Mouse (Mus musculus) neural tube, embryonic 15.5 days (tissue): ENCODE results near the gene Bdh2. TPM values are rescaled to one million over a fixed set of nuclear protein-coding genes. Genes with fewer than 3 reads are reported as not detected.

Source experiments
- ATAC-seq: fragments of 200-750 bp; cut with Nextera tagmentation; 2 replicates; pipeline ENCODE4 v1.8.0; 2017; ENCODE audit warnings: mild to moderate bottlenecking, moderate TSS enrichment, moderate library complexity; ENCODE audit not compliant: low FRiP score
- H3K27ac ChIP-seq: fragments of 300-500 bp; sonication (generic); replicated peaks from 2 replicates; pipeline ENCODE4 v1.5.1; 2015; ENCODE audit warnings: mild to moderate bottlenecking, inconsistent platforms
- H3K27me3 ChIP-seq: fragments of 300-500 bp; sonication (generic); replicated peaks from 2 replicates; pipeline ENCODE4 v1.6.1; 2015; ENCODE audit warnings: inconsistent platforms
- H3K36me3 ChIP-seq: fragments of 300-500 bp; sonication (generic); 2 replicates; pipeline ENCODE4 v1.6.1; 2015; ENCODE audit warnings: inconsistent platforms
- H3K4me1 ChIP-seq: fragments of 300-500 bp; sonication (generic); 2 replicates; pipeline ENCODE4 v1.6.1; 2015; ENCODE audit warnings: inconsistent platforms
- H3K4me2 ChIP-seq: fragments of 300-500 bp; sonication (generic); 2 replicates; pipeline ENCODE4 v1.6.1; 2015; ENCODE audit warnings: inconsistent platforms, mild to moderate bottlenecking, moderate library complexity
- H3K4me3 ChIP-seq: fragments of 300-500 bp; sonication (generic); replicated peaks from 2 replicates; pipeline ENCODE4 v1.5.1; 2015; ENCODE audit warnings: mild to moderate bottlenecking, inconsistent platforms
- H3K9ac ChIP-seq: fragments of 300-500 bp; sonication (generic); replicated peaks from 2 replicates; pipeline ENCODE4 v1.6.1; 2015; ENCODE audit warnings: mild to moderate bottlenecking, inconsistent platforms
- H3K9me3 ChIP-seq: fragments of 300-500 bp; sonication (generic); replicated peaks from 2 replicates; pipeline ENCODE4 v1.6.1; 2016; ENCODE audit warnings: inconsistent platforms
- WGBS: fragments of 180-500 bp; shearing (Covaris S2); methylation state at CpG from one replicate; pipeline ENCODE4 v1.1.7; 2015; ENCODE audit warnings: mixed read lengths; 5-methylcytosine and 5-hydroxymethylcytosine counted together
- polyA plus RNA-seq: library from polyadenylated mRNA; unstranded; fragments of >200 nt; fragmentation: Nextera tagmentation; extraction: Ambion mirVana; gene quantifications from 2 replicates; pipeline ENCODE4 v1.2.1, GENCODE M21; 2015

Bdh2 gene
- polyA plus RNA-seq, 1 experiment from 2014 or later: 4.2 TPM

DNA sequence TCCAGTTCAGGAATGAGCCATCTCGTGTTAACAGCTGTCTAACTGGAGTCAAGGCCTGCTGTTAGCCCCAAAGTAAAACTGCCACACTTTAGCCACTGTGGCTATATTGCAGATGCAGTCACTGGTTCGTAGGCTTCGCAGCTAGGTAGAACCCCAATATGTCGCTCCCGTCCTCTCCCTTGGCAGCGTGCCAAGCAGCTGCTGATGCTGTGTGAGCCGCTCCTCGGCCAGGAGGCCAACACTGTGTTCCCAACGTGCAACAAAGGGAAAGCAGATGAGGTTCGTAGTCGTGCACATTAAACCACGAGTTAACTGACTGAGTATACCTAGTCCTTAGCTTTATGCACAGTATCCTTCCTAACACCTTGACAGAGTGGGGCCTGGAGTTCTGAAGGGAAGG lies 8.4 kb upstream of the Bdh2 start:
- H3K9me3 ChIP-seq: no peaks in the 10 kb centered on the region
- H3K27me3 ChIP-seq: no peaks in the 10 kb centered on the region
- H3K4me2 ChIP-seq: no peak overlapping the region
- no peak overlapping the region for H3K9ac ChIP-seq
- H3K36me3 ChIP-seq: no peaks in the 10 kb centered on the region
- 69% methylated on average over 12 of the region's 12 CpGs for WGBS
- H3K4me1 ChIP-seq: no peaks in the 10 kb centered on the region
- no peak overlapping the region for H3K27ac ChIP-seq
- no peak for ATAC-seq
- no peak overlapping the region for H3K4me3 ChIP-seq

DNA sequence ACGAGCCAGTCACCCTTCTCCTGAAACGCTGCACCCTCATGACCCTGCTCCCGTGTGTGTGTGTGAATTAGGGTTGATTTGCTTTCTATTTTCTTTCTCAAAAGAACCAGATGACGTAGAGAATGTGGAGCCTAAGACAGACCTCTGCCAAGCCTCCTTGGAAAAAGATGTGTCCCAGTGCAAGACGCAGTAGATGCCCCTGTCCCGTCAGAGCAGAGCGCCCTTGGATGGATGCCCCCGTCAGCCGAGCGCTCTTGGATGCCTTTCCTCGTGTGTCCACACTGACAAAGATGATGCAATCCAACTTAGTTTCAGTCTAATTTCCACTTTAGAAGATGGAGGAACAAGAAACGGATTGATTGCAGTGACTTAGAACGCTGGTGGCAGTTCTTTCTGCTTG lies 8.0 kb upstream of the Bdh2 start:
- Histone ChIP-seq H3K4me2 (no peak overlapping the region), H3K27me3 (no peaks in the 10 kb centered on the region), H3K27ac (no peak overlapping the region), H3K9me3 (no peaks in the 10 kb centered on the region), H3K36me3 (no peaks in the 10 kb centered on the region), H3K4me3 (no peak overlapping the region), H3K9ac (no peak overlapping the region), H3K4me1 (no peaks in the 10 kb centered on the region)
- WGBS: 89% methylated on average over 13 of the region's 13 CpGs
- ATAC-seq: no peak

GRCm38 (mm10) chr3:135280160-135280559 lies 861 bp upstream of the Bdh2 start:
- no peak overlapping the region for H3K9ac ChIP-seq
- WGBS: 82% methylated on average over 4 of the region's 4 CpGs
- H3K27me3 ChIP-seq: no peaks in the 10 kb centered on the region
- no peak overlapping the region for H3K4me3 ChIP-seq
- no peak overlapping the region for H3K27ac ChIP-seq
- H3K4me1 ChIP-seq: peaks cover 6% of the 10 kb centered on the region
- ATAC-seq: peak; percentile 18; the same call in 1 of the 2 replicates
- H3K36me3 ChIP-seq: no peaks in the 10 kb centered on the region
- no peak overlapping the region for H3K4me2 ChIP-seq
- no peaks in the 10 kb centered on the region for H3K9me3 ChIP-seq

DNA sequence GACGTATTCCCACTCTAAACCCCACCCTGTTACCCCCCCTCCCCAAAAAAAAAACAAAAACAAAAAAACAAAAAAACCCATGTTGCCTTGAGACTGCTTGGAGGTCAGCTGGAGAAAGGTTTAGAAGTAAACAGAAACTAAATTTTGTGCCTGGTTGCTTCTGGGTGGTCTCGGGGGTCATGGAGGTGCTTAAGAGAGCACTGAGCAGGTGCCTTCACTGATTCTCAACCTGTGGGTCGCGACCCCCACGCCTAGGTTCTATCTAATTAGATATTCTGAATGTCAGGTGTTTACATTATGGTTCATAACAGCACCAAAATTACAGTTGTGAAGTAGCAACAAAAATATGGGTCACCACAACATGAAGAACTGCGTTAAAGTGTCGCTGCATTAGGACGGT lies 680 bp downstream of the Bdh2 start:
- Histone ChIP-seq H3K27ac (no peak overlapping the region), H3K27me3 (no peaks in the 10 kb centered on the region), H3K9ac (no peak overlapping the region), H3K4me3 (no peak overlapping the region), H3K9me3 (no peaks in the 10 kb centered on the region), H3K4me1 (peaks cover 6% of the 10 kb centered on the region), H3K36me3 (no peaks in the 10 kb centered on the region), H3K4me2 (no peak overlapping the region)
- no peak for ATAC-seq
- 84% methylated on average over 8 of the region's 8 CpGs for WGBS

GRCm38 (mm10) chr3:135285256-135285655 lies 4.2 kb downstream of the Bdh2 start:
- Histone ChIP-seq H3K4me3 (no peak overlapping the region), H3K27me3 (no peaks in the 10 kb centered on the region), H3K4me2 (no peak overlapping the region), H3K9ac (no peak overlapping the region), H3K4me1 (peaks cover 6% of the 10 kb centered on the region), H3K36me3 (no peaks in the 10 kb centered on the region), H3K9me3 (no peaks in the 10 kb centered on the region), H3K27ac (no peak overlapping the region)
- 91% methylated on average over 11 of the region's 11 CpGs for WGBS
- no peak for ATAC-seq

DNA sequence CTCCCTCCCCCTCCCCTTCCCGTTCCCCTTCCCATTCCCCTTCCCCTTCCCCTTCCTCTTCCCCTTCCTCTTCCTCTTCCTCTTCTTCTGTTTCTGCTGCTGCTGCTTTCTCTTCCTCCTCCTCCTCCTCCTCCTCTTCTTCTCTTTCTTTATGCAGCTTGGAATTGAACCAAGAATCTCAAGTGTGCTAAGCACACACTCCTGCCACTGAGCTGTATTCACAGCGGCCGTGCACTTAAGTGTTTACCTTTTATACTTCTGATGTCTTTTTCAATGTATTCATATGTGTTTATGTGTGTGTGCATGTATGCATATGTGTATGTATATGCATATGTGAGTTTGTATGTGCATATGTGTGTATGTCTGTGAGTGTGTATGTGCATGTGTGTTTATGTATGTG lies 4.8 kb downstream of the Bdh2 start:
- H3K9ac ChIP-seq: no peak overlapping the region

GRCm38 (mm10) chr3:135288138-135288750 lies 7.2 kb downstream of the Bdh2 start:
- Histone ChIP-seq H3K9me3 (no peaks in the 10 kb centered on the region), H3K36me3 (no peaks in the 10 kb centered on the region), H3K4me3 (no peak overlapping the region), H3K27ac (no peak overlapping the region), H3K4me1 (no peaks in the 10 kb centered on the region), H3K27me3 (no peaks in the 10 kb centered on the region), H3K4me2 (no peak overlapping the region), H3K9ac (no peak overlapping the region)
- 87% methylated on average over 8 of the region's 8 CpGs for WGBS
- no peak for ATAC-seq

More for the DNA sequence above, 4.8 kb downstream of the Bdh2 start:
- Histone ChIP-seq H3K4me3 (no peak overlapping the region), H3K4me1 (peaks cover 4% of the 10 kb centered on the region), H3K9me3 (no peaks in the 10 kb centered on the region), H3K4me2 (no peak overlapping the region), H3K36me3 (no peaks in the 10 kb centered on the region), H3K27me3 (no peaks in the 10 kb centered on the region), H3K27ac (no peak overlapping the region)
- 77% methylated on average over 3 of the region's 3 CpGs for WGBS
- ATAC-seq: no peak

DNA sequence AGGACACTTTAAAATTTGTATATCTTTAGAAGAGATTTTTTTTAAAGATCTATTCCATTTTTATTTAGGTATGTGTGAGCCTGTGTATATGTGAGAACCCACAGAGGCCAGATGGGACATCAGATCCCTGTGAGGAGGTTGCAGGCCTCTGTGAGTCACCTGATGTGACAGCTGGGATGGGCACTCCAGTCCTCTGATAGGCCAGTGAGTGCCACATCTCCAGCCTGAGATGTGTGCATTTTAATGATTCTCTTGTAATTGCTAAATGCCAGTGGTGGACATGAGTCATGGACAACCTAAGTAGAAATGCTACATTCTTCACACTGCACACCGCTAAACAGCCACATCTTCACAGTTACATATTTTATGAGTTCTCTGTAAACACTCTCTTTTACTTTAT lies 8.1 kb downstream of the Bdh2 start:
- H3K9ac ChIP-seq: no peak overlapping the region
- no peak overlapping the region for H3K4me3 ChIP-seq
- no peaks in the 10 kb centered on the region for H3K9me3 ChIP-seq
- 0 out of 2 replicates have a peak, but pooled peaks cover 3% of the 10 kb centered on the region for H3K4me1 ChIP-seq
- WGBS: 91% methylated on average over 1 of the region's 1 CpGs
- H3K27me3 ChIP-seq: no peaks in the 10 kb centered on the region
- no peak overlapping the region for H3K4me2 ChIP-seq
- ATAC-seq: no peak
- H3K36me3 ChIP-seq: no peaks in the 10 kb centered on the region
- no peak overlapping the region for H3K27ac ChIP-seq

DNA sequence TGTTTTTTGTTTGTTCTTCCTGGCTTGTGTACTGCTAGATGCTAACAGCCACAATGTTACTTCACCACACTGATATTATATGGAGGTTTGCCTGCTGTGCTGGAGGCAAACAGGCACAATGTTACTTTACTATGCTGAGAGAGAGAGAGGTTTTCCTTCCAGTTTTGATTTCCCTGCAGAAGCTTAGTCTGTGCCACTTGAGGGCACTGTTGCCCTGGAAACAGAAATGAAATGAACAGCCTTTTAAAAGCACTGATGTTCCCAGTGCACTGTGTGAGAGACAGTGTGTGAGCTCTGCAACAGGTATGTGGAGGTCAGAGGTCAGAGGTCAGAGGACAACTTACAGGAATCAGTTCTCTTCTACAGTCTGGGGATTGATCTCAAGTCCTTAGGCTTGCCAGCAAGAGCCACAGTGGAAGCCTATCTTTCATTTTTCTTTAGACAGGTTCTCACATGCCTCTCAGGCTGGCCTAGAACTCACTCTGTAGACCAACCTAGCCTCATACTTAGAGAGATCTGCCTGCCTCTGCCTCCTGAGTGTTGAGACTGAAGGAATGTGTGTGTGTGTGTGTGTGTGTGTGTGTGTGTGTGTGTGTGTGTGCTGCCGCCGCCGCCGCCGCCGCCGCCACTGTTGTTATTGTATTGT lies 9.4 kb downstream of the Bdh2 start:
- Histone ChIP-seq H3K27ac (no peak overlapping the region), H3K4me1 (0 out of 2 replicates have a peak, but pooled peaks cover 3% of the 10 kb centered on the region), H3K4me3 (no peak overlapping the region), H3K4me2 (no peak overlapping the region), H3K9ac (no peak overlapping the region), H3K27me3 (no peaks in the 10 kb centered on the region), H3K9me3 (no peaks in the 10 kb centered on the region), H3K36me3 (no peaks in the 10 kb centered on the region)
- peak; percentile 80 for ATAC-seq
- WGBS: 94% methylated on average over 7 of the region's 7 CpGs

GRCm38 (mm10) chr3:135293703-135294102 lies 12.7 kb downstream of the Bdh2 start:
- Histone ChIP-seq H3K4me1 (0 out of 2 replicates have a peak, but pooled peaks cover 3% of the 10 kb centered on the region), H3K36me3 (no peaks in the 10 kb centered on the region), H3K9me3 (no peaks in the 10 kb centered on the region), H3K4me3 (no peak overlapping the region), H3K4me2 (no peak overlapping the region), H3K27me3 (no peaks in the 10 kb centered on the region), H3K9ac (no peak overlapping the region), H3K27ac (no peak overlapping the region)
- no peak for ATAC-seq
- 61% methylated on average over 7 of the region's 7 CpGs for WGBS

DNA sequence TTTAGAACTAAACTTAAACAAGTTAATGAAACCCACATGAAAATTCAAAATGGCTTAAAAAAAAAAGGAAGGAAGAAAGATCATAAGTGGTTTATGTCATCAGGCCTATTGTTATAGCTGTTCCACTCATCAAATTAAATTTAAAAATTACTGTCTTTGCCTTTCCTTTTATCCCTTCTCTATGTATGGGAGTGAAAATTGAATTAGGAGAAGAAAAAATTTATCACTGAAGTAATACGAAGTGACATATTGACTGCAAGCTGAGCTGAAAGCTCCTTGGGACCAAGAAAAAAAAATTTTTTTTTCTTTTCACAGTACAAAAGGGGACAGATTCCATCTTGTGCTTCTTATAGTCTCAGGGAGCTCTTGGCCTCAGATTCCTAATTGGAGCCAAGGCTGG lies 14.5 kb downstream of the Bdh2 start:
- H3K9ac ChIP-seq: no peak overlapping the region
- no peak overlapping the region for H3K27ac ChIP-seq
- no peaks in the 10 kb centered on the region for H3K9me3 ChIP-seq
- no peak overlapping the region for H3K4me3 ChIP-seq
- WGBS: 83% methylated on average over 1 of the region's 1 CpGs
- no peaks in the 10 kb centered on the region for H3K36me3 ChIP-seq
- H3K4me2 ChIP-seq: no peak overlapping the region
- no peaks in the 10 kb centered on the region for H3K27me3 ChIP-seq
- 0 out of 2 replicates have a peak, but pooled peaks cover 3% of the 10 kb centered on the region for H3K4me1 ChIP-seq
- no peak for ATAC-seq

DNA sequence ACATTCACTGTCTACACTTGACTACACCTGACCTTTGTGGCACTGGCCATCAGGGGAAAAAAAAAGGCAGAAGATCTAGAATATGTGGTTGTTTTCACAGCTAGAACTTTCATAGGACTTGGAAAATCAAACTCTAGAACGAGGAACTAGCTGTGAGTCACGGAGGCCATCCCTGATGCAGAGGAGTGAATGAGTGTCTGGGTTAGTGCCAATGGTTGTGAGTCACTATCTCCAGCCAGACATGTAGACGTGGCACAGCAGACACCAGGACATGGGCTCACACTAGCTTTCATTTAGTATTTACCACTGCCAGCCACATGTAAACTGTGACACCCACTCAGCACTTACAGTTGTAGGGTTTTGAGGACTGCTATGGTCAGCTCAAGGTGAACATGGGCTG lies 17.5 kb downstream of the Bdh2 start:
- Histone ChIP-seq H3K27me3 (no peaks in the 10 kb centered on the region), H3K4me1 (0 out of 2 replicates have a peak, but pooled peaks cover 2% of the 10 kb centered on the region), H3K9me3 (no peaks in the 10 kb centered on the region), H3K9ac (no peak overlapping the region), H3K4me3 (no peak overlapping the region), H3K36me3 (no peaks in the 10 kb centered on the region), H3K27ac (no peak overlapping the region), H3K4me2 (no peak overlapping the region)
- WGBS: 92% methylated on average over 3 of the region's 3 CpGs
- ATAC-seq: no peak
